Mouse (Mus musculus): ENCODE measurements around the gene Mapkap1. TPM values are rescaled to one million over a fixed set of nuclear protein-coding genes. Genes with fewer than 3 reads are reported as not detected.

Gene Mapkap1
- polyA plus RNA-seq, 1 experiment from 2014 or later: 75.8 TPM

DNA sequence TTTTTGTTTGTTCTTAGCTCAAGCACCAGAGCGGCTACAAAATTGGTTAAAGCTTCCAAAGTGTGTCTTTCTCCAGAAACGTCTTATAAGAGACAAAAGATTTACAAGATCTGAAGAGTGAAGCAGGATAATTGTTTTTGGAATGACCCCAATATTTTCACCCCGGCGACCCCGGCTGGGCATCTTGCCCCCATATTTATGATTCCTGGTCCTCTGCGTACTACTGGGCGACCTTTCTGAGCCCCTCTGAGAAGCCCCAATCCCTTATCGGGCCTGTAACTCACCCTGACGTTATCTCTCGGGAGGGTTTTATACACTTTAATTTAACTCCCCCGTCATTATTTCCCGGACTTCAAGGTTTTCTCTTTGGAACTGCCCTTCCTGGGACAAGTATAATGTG is 225.5 kb downstream of the Mapkap1 start:
- Histone ChIP-seq H3K4me3 (no peak overlapping the region), H3K27me3 (ENCODE audit: insufficient read depth, poor library complexity, severe bottlenecking) (no peaks in the 10 kb centered on the region), H3K36me3 (no peaks in the 10 kb centered on the region), H3K4me1 (peaks cover 40% of the 10 kb centered on the region), H3K9me3 (no peaks in the 10 kb centered on the region), H3K27ac (no peak overlapping the region)
- 85% methylated on average over 12 of the region's 12 CpGs for WGBS
- no peak for DNase-seq (ENCODE audit: low spot score)

DNA sequence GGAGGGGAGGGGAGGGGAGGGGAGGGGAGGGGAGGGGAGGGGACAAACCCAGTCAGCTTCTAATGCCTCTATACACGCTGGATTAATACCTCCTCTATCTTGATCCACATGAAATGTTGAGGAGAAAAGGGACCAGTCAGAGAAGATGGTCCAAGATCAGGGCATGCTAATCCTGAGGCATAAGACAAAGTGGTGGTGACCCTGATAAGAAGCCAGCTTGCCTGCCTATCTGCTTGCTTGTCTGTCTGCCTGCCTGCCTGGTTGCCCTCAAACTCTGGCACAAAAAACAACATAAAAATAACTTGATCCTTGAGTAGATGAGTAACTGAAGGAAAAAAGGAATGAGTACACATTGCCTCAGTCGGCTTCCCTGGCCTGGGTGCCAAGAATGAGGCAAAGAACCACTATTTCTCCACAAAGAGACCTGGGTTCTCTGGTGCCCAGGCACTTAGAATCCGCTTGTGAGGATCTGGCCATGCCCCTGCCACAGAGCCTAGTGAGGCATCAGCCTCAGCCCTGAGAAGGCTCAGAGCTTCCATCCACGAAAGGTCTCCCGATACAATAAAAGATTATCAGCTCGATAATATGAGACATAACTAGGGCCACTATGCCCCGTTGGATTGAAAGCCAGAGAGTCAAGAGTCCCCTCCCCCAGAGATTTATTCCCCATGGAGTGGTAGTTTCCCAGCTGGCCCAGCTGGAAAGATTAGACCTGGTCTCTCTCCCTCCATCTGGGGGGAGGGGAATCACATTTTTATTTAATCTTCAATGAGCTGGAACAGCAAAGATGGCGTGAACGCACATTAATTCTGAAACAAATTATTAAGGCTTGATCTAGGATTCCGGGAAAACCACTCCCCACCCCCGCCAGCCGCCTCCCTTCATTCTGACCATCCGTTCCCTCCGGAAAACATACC is 228.9 kb downstream of the Mapkap1 start:
- 75% methylated on average over 14 of the region's 14 CpGs for WGBS
- H3K4me1 ChIP-seq: peaks cover 25% of the 10 kb centered on the region

DNA sequence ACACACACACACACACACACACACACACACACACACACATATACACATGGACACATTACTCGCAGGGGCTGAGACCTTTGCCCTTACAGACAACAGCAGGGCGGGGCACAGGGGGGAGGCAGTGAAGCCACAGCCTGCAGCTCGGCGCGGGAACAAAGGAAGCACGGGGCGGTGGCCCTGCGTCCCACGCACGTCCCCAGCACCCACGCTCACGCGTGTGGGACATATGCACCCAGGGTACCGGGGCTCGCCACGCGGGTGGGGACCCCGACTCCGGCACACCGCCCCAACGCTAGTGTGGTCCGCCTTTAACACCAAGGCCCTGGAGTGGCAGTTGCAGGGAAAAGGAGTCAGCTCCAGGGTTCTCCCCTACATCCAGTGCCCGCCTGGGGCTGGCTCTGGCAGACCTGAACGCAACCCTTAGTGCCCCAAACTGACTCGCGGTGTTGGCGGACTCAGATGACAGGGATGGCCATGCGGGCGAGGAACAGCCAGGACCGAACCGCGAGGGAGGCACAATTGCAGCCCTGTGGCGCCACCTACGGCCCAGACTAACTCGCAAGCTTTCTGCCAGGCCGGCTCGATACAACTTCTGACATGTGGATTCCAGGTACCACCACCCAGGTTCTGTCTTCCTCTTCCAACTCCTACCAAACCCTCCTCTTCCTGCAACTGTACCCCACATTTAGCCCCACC is 232.5 kb downstream of the Mapkap1 start:
- Histone ChIP-seq H3K36me3 (no peaks in the 10 kb centered on the region), H3K9me3 (no peaks in the 10 kb centered on the region), H3K4me1 (peaks cover 25% of the 10 kb centered on the region), H3K4me3 (peak overlapping the region; percentile 66), H3K27ac (peak overlapping the region; percentile 86), H3K27me3 (ENCODE audit: insufficient read depth, poor library complexity, severe bottlenecking) (0 out of 2 replicates have a peak, but pooled peaks cover 3% of the 10 kb centered on the region)
- DNase-seq (ENCODE audit: low spot score): peak; percentile 92
- WGBS: 23% methylated on average over 37 of the region's 37 CpGs

More for the DNA sequence above, 228.9 kb downstream of the Mapkap1 start:
- Histone ChIP-seq H3K36me3 (no peaks in the 10 kb centered on the region), H3K9me3 (no peaks in the 10 kb centered on the region), H3K27me3 (ENCODE audit: insufficient read depth, poor library complexity, severe bottlenecking) (0 out of 2 replicates have a peak, but pooled peaks cover 3% of the 10 kb centered on the region), H3K27ac (no peak overlapping the region), H3K4me3 (no peak overlapping the region)
- no peak for DNase-seq (ENCODE audit: low spot score)

DNA sequence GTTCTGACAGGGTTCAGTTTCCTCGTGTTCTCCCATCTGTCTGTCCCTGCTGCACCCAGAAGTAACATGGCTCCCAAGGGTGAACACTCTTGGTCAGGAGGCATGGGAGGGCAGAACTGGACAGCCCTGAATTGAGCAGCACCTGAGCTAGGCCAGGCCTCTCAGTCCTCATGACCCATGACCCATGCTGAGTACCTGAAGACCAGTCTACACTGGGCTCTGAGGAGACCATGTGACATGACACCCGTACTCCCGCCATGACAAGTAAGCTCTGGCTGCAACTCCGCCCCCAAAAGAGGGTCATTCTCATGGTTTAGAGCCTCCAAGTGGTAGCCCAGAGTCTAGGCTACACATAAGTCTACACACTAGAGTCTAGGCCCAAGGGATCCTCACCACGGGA is 233.2 kb downstream of the Mapkap1 start:
- 66% methylated on average over 5 of the region's 5 CpGs for WGBS
- H3K27ac ChIP-seq: no peak overlapping the region
- no peaks in the 10 kb centered on the region for H3K9me3 ChIP-seq
- 0 out of 2 replicates have a peak, but pooled peaks cover 3% of the 10 kb centered on the region for H3K27me3 ChIP-seq (ENCODE audit: insufficient read depth, poor library complexity, severe bottlenecking)
- H3K4me1 ChIP-seq: peaks cover 24% of the 10 kb centered on the region
- H3K4me3 ChIP-seq: no peak overlapping the region
- DNase-seq (ENCODE audit: low spot score): no peak
- H3K36me3 ChIP-seq: no peaks in the 10 kb centered on the region

- Histone ChIP-seq H3K4me3 (no peak overlapping the region), H3K27me3 (ENCODE audit: insufficient read depth, poor library complexity, severe bottlenecking) (0 out of 2 replicates have a peak, but pooled peaks cover 3% of the 10 kb centered on the region), H3K4me1 (peaks cover 27% of the 10 kb centered on the region), H3K36me3 (no peaks in the 10 kb centered on the region), H3K27ac (no peak overlapping the region), H3K9me3 (no peaks in the 10 kb centered on the region)
- 26% methylated on average over 2 of the region's 2 CpGs for WGBS
- no peak for DNase-seq (ENCODE audit: low spot score)
Observed at GRCm38 (mm10) chr2:34642351-34642750, 235.8 kb downstream of the Mapkap1 start.

GRCm38 (mm10) chr2:34644571-34645526 is 238.3 kb downstream of the Mapkap1 start:
- Histone ChIP-seq H3K27ac (no peak overlapping the region), H3K9me3 (no peaks in the 10 kb centered on the region), H3K36me3 (no peaks in the 10 kb centered on the region), H3K4me1 (peaks cover 16% of the 10 kb centered on the region), H3K27me3 (ENCODE audit: insufficient read depth, poor library complexity, severe bottlenecking) (no peaks in the 10 kb centered on the region), H3K4me3 (no peak overlapping the region; the same call in 1 of the 2 replicates)
- DNase-seq (ENCODE audit: low spot score): no peak
- 31% methylated on average over 22 of the region's 22 CpGs for WGBS

DNA sequence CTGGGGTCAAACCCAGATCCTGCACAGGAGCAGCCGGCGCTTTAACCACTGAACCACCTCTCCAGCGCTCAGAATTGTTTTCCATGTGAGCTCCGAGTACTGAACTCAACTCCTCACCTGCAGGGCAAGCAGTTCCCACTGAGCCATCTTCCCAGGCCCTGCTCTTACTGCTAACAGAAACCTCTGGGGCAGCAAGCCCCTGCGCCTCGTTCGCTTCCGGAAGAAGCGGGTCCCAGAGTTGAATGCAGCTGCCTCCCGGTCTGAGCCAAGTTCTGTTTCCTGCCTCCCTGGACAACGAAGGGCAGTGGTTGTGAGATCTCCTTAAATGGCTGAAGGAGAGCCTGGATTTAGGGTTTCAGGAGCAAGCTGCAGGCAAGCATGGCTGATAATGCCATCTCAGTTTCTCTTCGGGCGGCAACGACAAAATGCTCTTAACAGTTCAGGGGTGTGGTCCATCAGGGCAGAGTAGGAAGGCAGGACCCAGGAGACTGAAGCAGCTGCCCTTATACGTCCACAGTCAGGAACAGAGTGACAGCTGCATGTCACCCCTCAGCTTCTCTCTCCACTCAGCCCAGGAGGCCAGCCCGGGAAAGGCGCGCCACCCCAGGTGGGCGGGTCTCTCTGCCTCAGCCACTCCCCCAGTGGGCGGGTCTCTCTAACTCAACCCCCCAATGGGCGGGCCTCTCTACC is 239.4 kb downstream of the Mapkap1 start:
- Histone ChIP-seq H3K36me3 (no peaks in the 10 kb centered on the region), H3K27ac (peak overlapping the region; percentile 81), H3K4me3 (peak overlapping the region; percentile 61), H3K9me3 (no peaks in the 10 kb centered on the region), H3K27me3 (ENCODE audit: insufficient read depth, poor library complexity, severe bottlenecking) (no peaks in the 10 kb centered on the region), H3K4me1 (peaks cover 16% of the 10 kb centered on the region)
- DNase-seq (ENCODE audit: low spot score): peak; percentile 98
- 9% methylated on average over 21 of the region's 21 CpGs for WGBS

GRCm38 (mm10) chr2:34646541-34646865 is 239.9 kb downstream of the Mapkap1 start:
- Histone ChIP-seq H3K4me1 (peaks cover 16% of the 10 kb centered on the region), H3K27ac (peak overlapping the region; percentile 81; the same call in 1 of the 2 replicates), H3K27me3 (ENCODE audit: insufficient read depth, poor library complexity, severe bottlenecking) (no peaks in the 10 kb centered on the region), H3K36me3 (no peaks in the 10 kb centered on the region), H3K9me3 (no peaks in the 10 kb centered on the region), H3K4me3 (peak overlapping the region; percentile 61)
- WGBS: 6% methylated on average over 5 of the region's 5 CpGs
- no peak for DNase-seq (ENCODE audit: low spot score)

DNA sequence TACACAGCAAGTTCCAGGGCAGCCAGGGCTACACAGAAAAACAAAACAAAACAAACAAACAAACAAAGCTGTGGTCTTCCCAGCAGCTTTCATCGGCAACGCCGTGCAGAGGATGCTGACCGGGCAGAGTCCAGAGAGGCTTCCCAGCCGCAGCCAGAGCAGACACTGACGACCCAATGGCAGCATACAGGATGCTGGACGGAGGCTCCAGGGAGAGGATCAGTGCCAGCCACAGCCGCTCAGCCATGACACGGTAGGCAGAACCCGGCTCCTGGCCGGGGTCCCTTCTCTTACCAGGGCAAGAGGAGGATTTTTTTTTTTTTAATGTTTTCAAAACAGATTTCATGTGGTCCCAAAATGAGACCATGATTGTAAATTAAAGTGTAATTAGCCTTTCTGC is 240.8 kb downstream of the Mapkap1 start:
- WGBS: 84% methylated on average over 11 of the region's 11 CpGs
- no peaks in the 10 kb centered on the region for H3K9me3 ChIP-seq
- H3K27me3 ChIP-seq (ENCODE audit: insufficient read depth, poor library complexity, severe bottlenecking): no peaks in the 10 kb centered on the region
- H3K36me3 ChIP-seq: no peaks in the 10 kb centered on the region
- H3K27ac ChIP-seq: no peak overlapping the region
- DNase-seq (ENCODE audit: low spot score): no peak
- H3K4me3 ChIP-seq: no peak overlapping the region
- peaks cover 16% of the 10 kb centered on the region for H3K4me1 ChIP-seq

- Histone ChIP-seq H3K27ac (peak overlapping the region; percentile 26; the same call in 1 of the 2 replicates), H3K9me3 (no peaks in the 10 kb centered on the region), H3K27me3 (ENCODE audit: insufficient read depth, poor library complexity, severe bottlenecking) (peaks cover 13% of the 10 kb centered on the region), H3K4me3 (no peak overlapping the region), H3K4me1 (peaks cover 47% of the 10 kb centered on the region), H3K36me3 (no peaks in the 10 kb centered on the region)
- WGBS: 49% methylated on average over 10 of the region's 10 CpGs
- DNase-seq (ENCODE audit: low spot score): no peak
Observed at GRCm38 (mm10) chr2:34667820-34668219, 261.2 kb downstream of the Mapkap1 start.

DNA sequence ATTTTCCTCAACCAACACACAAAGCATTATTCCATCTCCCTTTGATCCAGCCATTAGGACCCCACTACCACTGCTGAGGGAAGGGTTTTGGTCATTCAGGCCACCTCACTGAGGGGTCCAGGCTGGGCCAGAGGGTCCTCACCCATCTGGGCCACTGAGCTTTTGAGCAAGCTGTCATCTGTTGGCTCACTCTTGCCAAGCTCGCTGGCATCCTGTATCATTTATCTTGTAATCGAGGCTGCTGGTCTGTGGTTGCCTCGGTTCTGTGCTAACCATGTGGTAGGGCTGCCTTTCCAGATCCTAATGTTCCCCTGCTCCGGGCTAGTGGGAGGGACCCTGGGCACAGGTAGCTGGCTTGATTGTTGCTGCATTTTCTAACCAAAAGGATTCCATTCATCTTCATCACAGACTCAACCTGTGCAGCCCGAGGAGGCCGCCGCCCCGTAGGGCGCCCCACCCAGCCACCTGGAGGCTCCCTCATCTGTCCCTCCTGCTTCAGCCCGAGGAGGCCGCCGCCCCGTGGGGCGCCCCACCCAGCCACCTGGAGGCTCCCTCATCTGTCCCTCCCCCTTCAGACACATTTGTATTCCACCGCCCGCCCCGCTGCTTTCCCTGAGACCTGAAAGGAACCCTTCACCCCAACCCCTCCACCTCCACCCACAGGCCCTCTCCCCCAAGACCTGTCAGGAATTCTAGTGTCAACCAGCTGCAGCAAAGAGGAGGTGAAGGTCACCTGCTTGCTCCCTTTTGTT is 262.0 kb downstream of the Mapkap1 start:
- 51% methylated on average over 17 of the region's 17 CpGs for WGBS
- H3K4me3 ChIP-seq: peak overlapping the region; percentile 29
- H3K9me3 ChIP-seq: no peaks in the 10 kb centered on the region

More for the DNA sequence above, 262.0 kb downstream of the Mapkap1 start:
- H3K27me3 ChIP-seq (ENCODE audit: insufficient read depth, poor library complexity, severe bottlenecking): peaks cover 13% of the 10 kb centered on the region
- H3K4me1 ChIP-seq: peaks cover 47% of the 10 kb centered on the region
- peak overlapping the region; percentile 79 for H3K27ac ChIP-seq
- H3K36me3 ChIP-seq: no peaks in the 10 kb centered on the region
- no peak for DNase-seq (ENCODE audit: low spot score)
